Mouse (Mus musculus): ENCODE data around the gene Patl2. TPM values are rescaled to one million over a fixed set of nuclear protein-coding genes. Genes with fewer than 3 reads are reported as not detected.

Patl2 gene
- total and polyA plus RNA-seq, 3 experiments, result 0.58 to 0.84 TPM; not detected in 1

GRCm38 (mm10) chr2:122149716-122150115, 36.3 kb downstream of the Patl2 start:
- Histone ChIP-seq H3K9me3 (replicated peaks; ENCODE audit: insufficient read depth, low read length) (no peaks in the 10 kb centered on the region), H3K79me2 (ENCODE audit: control insufficient read depth, insufficient read depth, low read length, poor library complexity) (peaks cover 35% of the 10 kb centered on the region), H3K9ac (ENCODE audit: control insufficient read depth, low read depth, low read length, poor library complexity, severe bottlenecking) (no peak overlapping the region), H3K27me3 (ENCODE audit: control insufficient read depth in 1 of 2, insufficient read depth in 2 of 2, low read length in 2 of 2) (no peaks in the 10 kb centered on the region), H3K4me1 (ENCODE audit: control insufficient read depth in 1 of 2, insufficient read depth in 2 of 2, low read length in 2 of 2) (peaks cover 15 to 29% of the 10 kb centered on the region in 2 experiments), H3K27ac (ENCODE audit: control insufficient read depth, low read depth, low read length) (no peak overlapping the region), H3K4me3 (ENCODE audit: control insufficient read depth in 1 of 2, insufficient read depth in 1 of 2, low read depth in 2 of 2, low read length in 2 of 2) (no peak overlapping the region), H3K36me3 (ENCODE audit: control insufficient read depth in 1 of 2, insufficient read depth in 2 of 2, low read length in 2 of 2) (peaks cover 3 to 31% of the 10 kb centered on the region in 2 experiments; a peak in 3 of 4 replicates)
- no peak for DNase-seq (ENCODE audit: low read depth, low spot score)
- TF ChIP-seq SIN3A (IDR thresholded peaks at IDR 0.05; ENCODE audit: low read length), result no peak
- no peak for TF ChIP-seq GABPA (IDR thresholded peaks at IDR 0.05; ENCODE audit: low read depth, low read length)
- no peak for TF ChIP-seq NRF1 (IDR thresholded peaks at IDR 0.05; ENCODE audit: insufficient read depth, low read depth, low read length, poor library complexity, severe bottlenecking)
- no peak for TF ChIP-seq KAT2A (conservative IDR thresholded peaks at IDR 0.05; ENCODE audit: low read depth, low read length)
- TF ChIP-seq ZMIZ1 (IDR thresholded peaks at IDR 0.05; ENCODE audit: low read depth, low read length), result no peak
- no peak for TF ChIP-seq RCOR1 (IDR thresholded peaks at IDR 0.05; ENCODE audit: low read depth, low read length)
- TF ChIP-seq ETS1 (IDR thresholded peaks at IDR 0.05; ENCODE audit: low read depth, low read length), result no peak
- TF ChIP-seq CTCF (IDR thresholded peaks at IDR 0.05 in 2 of 3, conservative IDR thresholded peaks at IDR 0.05 in 1 of 3; ENCODE audit: control insufficient read depth in 1 of 3, insufficient read depth in 1 of 3, low read depth in 2 of 3, low read length in 3 of 3, poor library complexity in 1 of 3, severe bottlenecking in 1 of 3), result no peak
- no peak for TF ChIP-seq TAL1 (IDR thresholded peaks at IDR 0.05; ENCODE audit: low read length)

- Histone ChIP-seq H3K4me3 (ENCODE audit: control insufficient read depth in 1 of 2, insufficient read depth in 1 of 2, low read depth in 2 of 2, low read length in 2 of 2) (peak overlapping the region; percentile 75 to 97), H3K9ac (ENCODE audit: control insufficient read depth, low read depth, low read length, poor library complexity, severe bottlenecking) (peak overlapping the region; percentile 95), H3K4me1 (ENCODE audit: control insufficient read depth in 1 of 2, insufficient read depth in 2 of 2, low read length in 2 of 2) (peaks cover 15 to 29% of the 10 kb centered on the region in 2 experiments), H3K9me3 (replicated peaks; ENCODE audit: insufficient read depth, low read length) (no peaks in the 10 kb centered on the region), H3K27me3 (ENCODE audit: control insufficient read depth in 1 of 2, insufficient read depth in 2 of 2, low read length in 2 of 2) (no peaks in the 10 kb centered on the region), H3K36me3 (ENCODE audit: control insufficient read depth in 1 of 2, insufficient read depth in 2 of 2, low read length in 2 of 2) (peaks cover 3 to 31% of the 10 kb centered on the region in 2 experiments; a peak in 3 of 4 replicates), H3K79me2 (ENCODE audit: control insufficient read depth, insufficient read depth, low read length, poor library complexity) (peaks cover 35% of the 10 kb centered on the region), H3K27ac (ENCODE audit: control insufficient read depth, low read depth, low read length) (no peak overlapping the region)
- no peak for TF ChIP-seq CHD1 (IDR thresholded peaks at IDR 0.05; ENCODE audit: low read depth, low read length)
- no peak for TF ChIP-seq CHD2 (IDR thresholded peaks at IDR 0.05; ENCODE audit: low read length)
- TF ChIP-seq TCF12 (IDR thresholded peaks at IDR 0.05; ENCODE audit: low read depth, low read length), result no peak
- TF ChIP-seq MAX (IDR thresholded peaks at IDR 0.05; ENCODE audit: low read length), result no peak
- TF ChIP-seq ELF1 (IDR thresholded peaks at IDR 0.05; ENCODE audit: low read depth, low read length), result no peak
- no peak for TF ChIP-seq ZMIZ1 (IDR thresholded peaks at IDR 0.05; ENCODE audit: low read depth, low read length)
- DNase-seq (ENCODE audit: low read depth, low spot score), result no peak
Observed at GRCm38 (mm10) chr2:122149316-122149715, 36.7 kb downstream of the Patl2 start.
